Mouse (Mus musculus) midbrain, embryonic 16.5 days (tissue): ENCODE results near the gene Gm49322. TPM values are rescaled to one million over a fixed set of nuclear protein-coding genes. Genes with fewer than 3 reads are reported as not detected.
A peak's percentile ranks its signal among the peaks of the same experiment; 100 is the strongest.

ENCODE experiments used
- ATAC-seq: fragments of 200-750 bp; cut with Nextera tagmentation; 2 replicates; pipeline ENCODE4 v1.8.0; 2017; ENCODE audit warnings: moderate TSS enrichment
- H3K27ac ChIP-seq: fragments of 300-500 bp; sonication (generic); 2 replicates; pipeline ENCODE4 v1.5.1; 2014; ENCODE audit warnings: mild to moderate bottlenecking, low read length, mixed read lengths
- H3K27me3 ChIP-seq: fragments of 300-500 bp; sonication (generic); 2 replicates; pipeline ENCODE4 v1.6.1; 2014; ENCODE audit warnings: low read depth, low read length, mixed read lengths; ENCODE audit not compliant: control insufficient read depth, insufficient read depth
- H3K36me3 ChIP-seq: fragments of 300-500 bp; sonication (generic); 2 replicates; pipeline ENCODE4 v1.6.1; 2014; ENCODE audit warnings: mild to moderate bottlenecking, low read length, moderate library complexity, mixed read lengths; ENCODE audit not compliant: control insufficient read depth, insufficient read depth
- H3K4me1 ChIP-seq: fragments of 300-500 bp; sonication (generic); 2 replicates; pipeline ENCODE4 v1.6.1; 2014; ENCODE audit warnings: mild to moderate bottlenecking, low read length, mixed read lengths; ENCODE audit not compliant: control insufficient read depth, insufficient read depth
- H3K4me2 ChIP-seq: fragments of 300-500 bp; sonication (generic); 2 replicates; pipeline ENCODE4 v1.6.1; 2014; ENCODE audit warnings: mild to moderate bottlenecking, low read length, mixed read lengths
- H3K4me3 ChIP-seq: fragments of 300-500 bp; sonication (generic); 2 replicates; pipeline ENCODE4 v1.5.1; 2014; ENCODE audit warnings: low read depth, mild to moderate bottlenecking, low read length, moderate library complexity, mixed read lengths
- H3K9ac ChIP-seq: fragments of 300-500 bp; sonication (generic); 2 replicates; pipeline ENCODE4 v1.6.1; 2014; ENCODE audit warnings: low read depth, low read length, mixed read lengths
- H3K9me3 ChIP-seq: fragments of 300-500 bp; sonication (generic); replicated peaks from 2 replicates; pipeline ENCODE4 v1.6.1; 2014; ENCODE audit warnings: mild to moderate bottlenecking, low read length, mixed read lengths; ENCODE audit not compliant: control insufficient read depth, poor library complexity, severe bottlenecking
- WGBS: fragments of 180-500 bp; shearing (Covaris S2); extraction: QIAGEN DNeasy Blood & Tissue Kit; methylation state at CpG from one replicate; pipeline ENCODE4 v1.1.7; 2014; 5-methylcytosine and 5-hydroxymethylcytosine counted together
- polyA plus RNA-seq: library from polyadenylated mRNA; unstranded; fragments of >200 nt; fragmentation: Nextera tagmentation; extraction: Ambion mirVana; gene quantifications from 2 replicates; pipeline ENCODE4 v1.2.1, GENCODE M21; 2015

The Gm49322 gene
- polyA plus RNA-seq, 1 experiment from 2014 or later, result 3.0 TPM

DNA sequence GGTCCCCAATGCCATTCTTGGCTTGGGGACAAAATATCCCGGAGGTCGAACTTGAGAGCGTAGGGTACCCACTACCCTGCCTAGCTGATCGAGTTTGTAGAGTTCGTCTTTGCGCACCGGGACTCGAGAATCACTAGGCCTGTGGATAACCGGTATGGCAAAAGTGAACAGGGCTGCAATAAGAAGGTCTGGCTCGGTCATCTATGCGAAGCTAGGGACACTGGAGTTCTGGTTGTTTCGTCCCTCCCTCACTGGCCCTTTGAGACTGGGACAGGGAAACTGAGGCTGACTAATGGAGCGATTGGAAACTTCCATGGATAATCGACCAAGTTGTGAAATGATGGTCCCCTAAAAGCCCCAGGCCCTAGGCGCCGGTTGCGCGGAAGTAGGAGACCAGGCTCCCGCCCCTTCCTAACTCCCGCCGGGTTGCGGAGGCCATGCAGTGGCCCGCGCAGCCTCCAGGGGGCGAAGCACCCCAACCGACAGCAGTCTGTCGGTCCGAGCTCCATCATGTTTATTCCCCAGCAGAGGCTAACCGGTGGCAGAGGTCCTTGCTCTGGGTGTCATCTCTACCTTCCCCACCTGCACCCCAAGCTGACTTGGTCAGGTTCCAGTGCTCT lies 27.6 kb upstream of the Gm49322 start:
- no peaks in the 10 kb centered on the region for H3K27me3 ChIP-seq
- no peaks in the 10 kb centered on the region for H3K9me3 ChIP-seq
- H3K4me2 ChIP-seq, result peak overlapping the region; percentile 88
- ATAC-seq, result peak; percentile 12; the same call in 1 of the 2 replicates
- H3K27ac ChIP-seq, result peak overlapping the region; percentile 86
- H3K9ac ChIP-seq, result peak overlapping the region; percentile 87
- H3K4me1 ChIP-seq, result peaks cover 22% of the 10 kb centered on the region
- under 1% methylated on average over 29 of the region's 29 CpGs for WGBS
- H3K36me3 ChIP-seq, result no peaks in the 10 kb centered on the region
- H3K4me3 ChIP-seq, result peak overlapping the region; percentile 83

DNA sequence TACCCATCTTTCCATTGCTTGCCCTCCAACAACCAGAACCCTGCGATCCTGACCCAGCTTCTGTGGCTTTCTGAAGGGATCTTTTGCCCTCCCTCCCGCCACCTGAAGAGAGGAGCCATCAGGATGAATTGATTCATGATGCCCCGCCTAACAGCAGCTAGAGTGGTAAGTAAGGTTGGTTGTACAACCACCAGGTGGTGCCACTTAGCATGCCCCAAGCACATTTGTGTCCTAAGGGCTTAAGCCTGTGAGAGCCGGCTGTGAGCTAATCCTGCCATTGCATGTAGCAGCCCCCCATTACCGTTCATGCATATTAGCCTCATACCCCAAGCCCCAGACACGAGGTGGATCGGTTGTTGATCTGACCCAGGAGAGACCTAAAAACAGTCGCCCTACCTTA lies 26.9 kb upstream of the Gm49322 start:
- H3K27me3 ChIP-seq, result no peaks in the 10 kb centered on the region
- no peaks in the 10 kb centered on the region for H3K36me3 ChIP-seq
- 6% methylated on average over 8 of the region's 8 CpGs for WGBS
- no peak for ATAC-seq
- H3K4me3 ChIP-seq, result no peak overlapping the region
- H3K9ac ChIP-seq, result no peak overlapping the region
- H3K4me2 ChIP-seq, result no peak overlapping the region
- H3K9me3 ChIP-seq, result no peaks in the 10 kb centered on the region
- H3K27ac ChIP-seq, result no peak overlapping the region
- peaks cover 19% of the 10 kb centered on the region for H3K4me1 ChIP-seq

- ATAC-seq, result no peak
- no peak overlapping the region for H3K4me3 ChIP-seq
- no peak overlapping the region for H3K4me2 ChIP-seq
- H3K27me3 ChIP-seq, result no peaks in the 10 kb centered on the region
- peaks cover 8% of the 10 kb centered on the region for H3K36me3 ChIP-seq
- no peak overlapping the region for H3K27ac ChIP-seq
- H3K9me3 ChIP-seq, result no peaks in the 10 kb centered on the region
- H3K4me1 ChIP-seq, result 0 out of 2 replicates have a peak, but pooled peaks cover 3% of the 10 kb centered on the region
- 84% methylated on average over 5 of the region's 5 CpGs for whole genome bisulfite sequencing
- H3K9ac ChIP-seq, result no peak overlapping the region
Measured at GRCm38 (mm10) chr10:80583047-80583446, 22.8 kb upstream of the Gm49322 start.

DNA sequence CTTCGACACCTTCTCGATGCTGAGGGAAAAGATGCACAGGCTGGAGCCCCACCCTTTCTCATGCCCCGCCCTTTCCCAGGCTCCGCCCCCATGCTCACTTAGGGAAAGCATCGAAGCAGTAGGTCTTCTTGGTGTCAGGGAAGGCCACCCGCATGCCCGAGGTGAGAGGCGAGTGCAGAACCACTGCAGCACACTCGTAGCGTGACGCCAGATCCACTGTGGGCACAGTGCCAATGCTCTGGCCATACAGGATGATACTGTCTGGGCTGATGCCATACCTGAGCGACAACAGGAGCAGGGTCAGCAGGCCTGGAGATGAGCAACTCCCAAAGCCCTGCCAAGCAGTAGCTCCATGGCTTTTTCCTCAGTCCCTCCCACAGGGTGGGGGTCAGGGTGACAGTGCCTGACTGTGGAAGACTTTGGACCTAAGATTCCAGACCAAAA lies 21.8 kb upstream of the Gm49322 start:
- 65% methylated on average over 12 of the region's 12 CpGs for WGBS
- peaks cover 8% of the 10 kb centered on the region for H3K36me3 ChIP-seq
- no peak for ATAC-seq
- H3K27me3 ChIP-seq, result no peaks in the 10 kb centered on the region
- no peak overlapping the region for H3K9ac ChIP-seq
- H3K4me2 ChIP-seq, result no peak overlapping the region
- H3K9me3 ChIP-seq, result no peaks in the 10 kb centered on the region
- no peak overlapping the region for H3K27ac ChIP-seq
- H3K4me1 ChIP-seq, result peaks cover 13% of the 10 kb centered on the region
- H3K4me3 ChIP-seq, result no peak overlapping the region

DNA sequence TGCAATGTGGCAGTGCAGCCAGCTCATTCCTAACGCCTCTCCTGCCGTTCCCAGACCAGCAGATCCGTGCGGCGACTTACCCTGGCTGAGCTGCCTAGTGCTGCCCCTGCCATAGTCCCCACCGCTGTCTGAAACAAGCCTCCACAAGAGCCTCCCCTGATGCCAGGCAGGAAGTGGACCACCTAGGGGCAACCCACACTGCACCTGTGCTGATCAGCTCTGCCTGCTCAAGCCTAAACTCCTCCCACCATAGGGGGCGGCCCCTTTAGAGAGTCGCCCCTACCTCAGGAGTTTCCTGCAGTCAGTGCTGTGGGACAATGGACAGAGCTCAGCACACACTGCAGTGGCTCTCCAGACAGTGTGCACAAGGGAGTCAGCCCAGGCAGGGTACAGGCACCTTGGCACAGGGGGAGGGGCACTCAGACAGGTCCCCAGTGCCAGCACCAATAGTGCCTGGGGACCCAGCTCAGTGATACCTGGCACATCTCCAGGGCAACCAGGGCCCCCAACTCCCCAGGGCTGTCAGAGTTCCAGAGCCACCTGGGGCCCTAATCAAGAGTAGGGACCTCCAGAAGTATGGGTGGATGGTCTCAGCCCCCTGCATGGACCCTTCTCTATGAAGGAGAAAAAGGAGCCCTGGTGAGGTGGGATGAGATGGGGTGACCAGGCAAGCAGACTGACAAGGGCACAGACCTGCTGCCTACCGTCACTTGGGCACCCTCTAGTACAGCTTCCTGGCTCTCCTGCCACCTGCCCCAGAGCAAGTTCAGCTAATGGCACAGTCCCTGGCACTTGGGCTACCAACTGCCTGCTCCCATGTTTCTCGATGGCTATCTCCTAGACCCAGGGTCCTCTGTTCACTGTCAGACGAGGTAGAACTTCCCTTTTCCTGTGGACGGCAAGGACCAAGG lies 20.9 kb upstream of the Gm49322 start:
- no peak for ATAC-seq

DNA sequence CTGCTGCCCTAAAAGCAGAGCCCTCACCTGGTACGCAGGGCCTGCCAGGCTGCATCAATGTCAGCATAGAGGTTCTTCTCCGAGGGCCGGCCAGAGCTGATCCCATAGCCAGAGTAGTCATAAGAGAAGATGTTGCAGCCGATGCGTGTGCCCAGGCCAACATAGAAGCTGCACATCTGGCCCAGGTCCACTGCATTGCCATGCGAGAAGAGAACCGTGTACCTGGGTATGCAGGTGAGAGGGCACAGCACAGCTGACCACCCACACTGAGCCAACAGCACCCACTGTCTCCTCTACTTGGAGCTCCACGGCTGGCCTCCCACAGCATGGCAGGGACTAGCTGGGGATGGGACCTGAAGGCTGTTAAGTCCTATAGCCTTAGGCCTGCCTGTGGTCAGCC lies 20.2 kb upstream of the Gm49322 start:
- peaks cover 8% of the 10 kb centered on the region for H3K36me3 ChIP-seq
- 0 out of 2 replicates have a peak overlapping the region, but pooled peaks have one; percentile 3 for H3K9ac ChIP-seq
- H3K4me2 ChIP-seq, result no peak overlapping the region
- no peaks in the 10 kb centered on the region for H3K9me3 ChIP-seq
- peaks cover 17% of the 10 kb centered on the region for H3K4me1 ChIP-seq
- no peak overlapping the region for H3K4me3 ChIP-seq
- ATAC-seq, result no peak
- H3K27ac ChIP-seq, result no peak overlapping the region
- WGBS, result 95% methylated on average over 8 of the region's 8 CpGs
- H3K27me3 ChIP-seq, result no peaks in the 10 kb centered on the region

More for the DNA sequence above, 20.9 kb upstream of the Gm49322 start:
- no peak overlapping the region for H3K4me2 ChIP-seq
- H3K4me3 ChIP-seq, result no peak overlapping the region
- peaks cover 8% of the 10 kb centered on the region for H3K36me3 ChIP-seq
- WGBS, result 72% methylated on average over 12 of the region's 12 CpGs
- H3K27me3 ChIP-seq, result no peaks in the 10 kb centered on the region
- no peaks in the 10 kb centered on the region for H3K9me3 ChIP-seq
- H3K4me1 ChIP-seq, result peaks cover 17% of the 10 kb centered on the region
- 0 out of 2 replicates have a peak overlapping the region, but pooled peaks have one; percentile 3 for H3K9ac ChIP-seq
- no peak overlapping the region for H3K27ac ChIP-seq

DNA sequence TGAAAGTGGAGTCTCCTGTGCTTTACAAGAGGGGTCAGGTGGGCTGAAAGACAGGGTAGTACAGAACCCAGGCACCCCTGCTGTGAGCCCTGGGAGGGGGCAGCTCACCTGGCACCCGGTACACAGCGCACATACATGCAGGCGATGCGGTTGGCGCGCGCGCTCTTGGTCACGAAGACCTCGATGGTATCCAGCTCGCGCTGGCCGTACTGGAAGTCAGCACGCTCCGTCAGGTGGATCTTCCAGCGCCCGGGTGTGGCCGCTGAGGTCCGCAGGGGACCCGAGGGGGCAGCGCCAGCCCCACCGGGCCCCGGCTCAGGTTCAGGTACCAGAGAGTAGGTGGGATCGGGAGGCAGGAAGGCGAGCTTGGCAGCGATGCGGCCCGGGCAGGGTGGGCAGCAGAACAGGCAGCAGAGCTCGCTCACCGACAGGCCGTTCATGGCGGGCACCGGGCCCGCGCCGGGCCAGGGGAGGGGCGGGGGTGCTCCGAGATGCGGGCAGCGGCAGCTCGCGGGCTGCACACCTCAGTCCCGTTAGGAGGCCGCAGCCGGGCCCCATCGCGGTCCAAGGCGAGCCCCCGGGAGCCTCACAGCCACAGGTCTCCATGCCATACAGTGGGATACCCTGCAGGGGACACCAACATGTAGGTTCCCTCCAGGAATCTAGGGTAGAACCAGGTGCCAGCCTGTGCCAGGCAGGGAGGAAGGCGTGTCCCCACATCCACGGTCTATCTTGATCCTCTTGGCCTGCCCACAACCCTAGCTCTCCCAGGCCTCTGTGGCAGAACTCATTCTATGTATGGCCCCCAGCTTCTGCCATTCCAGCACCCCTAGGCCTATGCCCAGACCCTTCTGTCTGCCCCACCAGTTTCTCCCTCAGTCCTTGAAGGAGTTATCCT lies 19.2 kb upstream of the Gm49322 start:
- Histone ChIP-seq H3K27me3 (no peaks in the 10 kb centered on the region), H3K4me3 (no peak overlapping the region), H3K27ac (peak overlapping the region; percentile 23; the same call in 1 of the 2 replicates), H3K9me3 (no peaks in the 10 kb centered on the region), H3K4me1 (peaks cover 17% of the 10 kb centered on the region), H3K9ac (0 out of 2 replicates have a peak overlapping the region, but pooled peaks have one; percentile 11), H3K4me2 (no peak overlapping the region), H3K36me3 (peaks cover 8% of the 10 kb centered on the region)
- no peak for ATAC-seq
- 95% methylated on average over 43 of the region's 51 CpGs for WGBS

GRCm38 (mm10) chr10:80587305-80587657 lies 18.5 kb upstream of the Gm49322 start:
- H3K9ac ChIP-seq, result no peak overlapping the region
- WGBS, result 41% methylated on average over 4 of the region's 4 CpGs
- ATAC-seq, result no peak
- H3K27me3 ChIP-seq, result no peaks in the 10 kb centered on the region
- peaks cover 8% of the 10 kb centered on the region for H3K36me3 ChIP-seq
- peaks cover 17% of the 10 kb centered on the region for H3K4me1 ChIP-seq
- H3K27ac ChIP-seq, result peak overlapping the region; percentile 23; the same call in 1 of the 2 replicates
- no peak overlapping the region for H3K4me3 ChIP-seq
- no peaks in the 10 kb centered on the region for H3K9me3 ChIP-seq
- no peak overlapping the region for H3K4me2 ChIP-seq
